Mouse (Mus musculus) heart, postnatal 36 days (tissue): ENCODE measurements around the gene Taar8a. TPM values are rescaled to one million over a fixed set of nuclear protein-coding genes. Genes with fewer than 3 reads are reported as not detected.
"Not testable (repeated sequence)": the region's sequence is repeated elsewhere in the genome, so short reads cannot be mapped to it uniquely, and the experiment has no call there.

ENCODE experiments used
- DNase-seq, 2 experiments: peaks; one replicate each; pipeline ENCODE4 v3.0.0; 2021 to 2022
- intact Hi-C: fragments of 180-260 bp; cut with DNase I; formaldehyde crosslinking; loops from one replicate; pipeline ENCODE4 v1.15.1; 2025
- total RNA-seq, 2 experiments: library from RNA; stranded (reverse); gene quantifications; 2 replicates each; pipeline ENCODE4 v1.2.3; 2021

Gene Taar8a
- not detected for total RNA-seq

GRCm38 (mm10) chr10:24076200-24076599 lies at the start of gene Taar8a:
Taar8a (plus strand) TSS chr10:24076500.
- DNase-seq, intact Hi-C loops: not testable (repeated sequence)

DNA sequence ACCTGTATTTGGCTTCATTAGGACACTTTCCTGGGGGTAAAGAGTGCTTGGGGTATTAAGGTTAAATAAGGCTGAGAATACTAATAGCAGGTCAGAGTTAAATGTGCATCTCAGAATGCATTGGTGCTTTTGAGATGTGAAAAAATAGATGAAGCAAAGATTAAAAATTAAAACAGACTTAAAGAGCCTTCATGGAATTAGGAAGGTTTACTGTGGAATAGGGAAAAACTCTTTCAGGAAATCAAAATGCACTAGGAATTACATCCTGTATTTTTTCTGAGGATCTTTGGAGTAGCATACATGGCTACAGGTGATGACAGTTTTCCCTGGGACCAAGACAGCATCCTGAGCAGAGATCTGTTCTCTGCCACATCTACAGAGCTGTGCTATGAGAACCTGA lies 49.4 kb upstream of the Taar8a start, which contains the start of gene Taar7d:
Gene Taar7d (plus strand): TSS at position 301 of the 400 bp plus-strand sequence.
- intact Hi-C loops: no loop called here
- DNase-seq: no peak

GRCm38 (mm10) chr10:24031347-24031746 lies 45.0 kb upstream of the Taar8a start:
- intact Hi-C loops: no loop called here
- DNase-seq: no peak

- intact Hi-C loops: no loop called here
- DNase-seq: no peak
Observed at GRCm38 (mm10) chr10:24037314-24037713, 39.0 kb upstream of the Taar8a start, which contains the start of gene Taar7e. Taar7e (plus strand) TSS chr10:24037614.

DNA sequence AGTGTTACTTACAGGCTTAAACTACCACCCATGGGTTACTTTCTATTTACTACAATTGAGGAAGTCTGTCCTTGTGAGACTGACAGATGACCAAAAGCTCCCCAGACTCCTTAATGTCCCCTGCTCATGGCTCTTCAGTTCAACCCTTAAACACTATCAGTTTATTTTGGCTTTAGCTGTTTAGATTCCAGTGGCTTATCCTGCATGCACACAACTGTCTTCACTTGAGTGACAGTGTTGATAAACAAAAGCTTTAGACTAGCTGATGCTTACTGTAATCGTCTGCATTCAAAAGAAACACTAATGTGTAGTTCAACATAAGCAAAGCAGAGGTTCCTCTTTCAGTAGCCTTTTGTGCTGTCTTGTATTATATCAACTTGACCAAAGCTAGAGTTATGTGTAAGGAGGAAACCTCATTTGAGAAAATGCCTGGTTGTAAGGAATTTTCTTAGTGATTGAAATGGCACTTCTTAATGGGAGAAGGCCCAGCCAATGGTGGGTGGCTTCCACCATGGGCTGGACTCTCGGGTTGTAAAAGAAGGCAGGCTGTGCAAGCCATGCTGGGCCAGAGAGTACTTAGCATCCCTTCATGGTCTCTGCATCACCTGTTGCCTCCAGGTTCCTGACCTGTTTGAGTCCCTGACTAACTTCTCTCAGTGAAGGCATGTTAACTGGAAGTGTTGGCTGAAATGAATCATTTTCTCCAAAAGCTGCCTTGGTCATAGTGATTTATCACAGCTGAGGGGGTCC lies 36.0 kb upstream of the Taar8a start:
- intact Hi-C loops: no loop called here
- no peak for DNase-seq

DNA sequence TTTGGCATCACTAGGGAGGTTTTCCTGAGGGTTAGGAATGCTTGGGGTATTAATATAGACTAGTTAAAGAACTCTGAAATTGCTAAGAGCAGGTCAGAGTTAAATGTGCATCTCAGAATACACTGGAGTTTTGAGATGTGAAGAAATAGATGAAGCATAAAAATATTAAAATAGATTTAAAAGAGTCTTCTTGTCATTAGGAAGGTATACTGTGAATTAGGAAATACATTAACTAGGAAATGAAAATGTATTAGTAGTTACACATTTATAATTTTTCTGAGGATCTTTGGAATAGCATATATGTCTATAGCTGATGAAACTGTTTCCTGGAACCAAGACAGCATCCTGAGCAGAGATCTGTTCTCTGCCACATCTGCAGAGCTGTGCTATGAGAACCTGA lies 27.1 kb upstream of the Taar8a start, which contains the start of gene Taar7f:
Gene Taar7f (plus strand): TSS at position 301 of the 400 bp plus-strand sequence.
- no peak for DNase-seq

GRCm38 (mm10) chr10:24052039-24052438 lies 24.3 kb upstream of the Taar8a start:
- intact Hi-C loops: no loop called here
- DNase-seq: no peak

More for the DNA sequence above, 27.1 kb upstream of the Taar8a start, which contains the start of gene Taar7f:
- intact Hi-C loops: no loop called here

DNA sequence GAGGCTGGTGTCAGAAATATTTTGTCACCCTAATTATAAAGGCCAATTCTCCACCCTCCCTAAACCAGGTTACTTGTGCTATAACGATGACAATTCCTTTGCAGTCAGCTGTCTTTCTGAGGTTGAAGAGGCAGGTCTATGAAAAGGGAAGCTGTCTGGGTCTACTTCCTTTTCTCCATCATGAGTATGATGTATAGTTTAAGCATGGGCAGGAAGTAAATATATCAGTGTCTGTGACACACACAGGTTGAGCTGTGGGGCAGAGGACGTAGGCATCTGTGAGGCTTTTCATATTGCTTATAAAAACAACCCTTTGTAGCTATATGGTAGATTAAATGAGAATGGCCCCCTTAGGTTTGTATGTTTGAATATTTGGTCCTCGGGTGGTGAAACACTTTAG lies 17.3 kb upstream of the Taar8a start:
- no peak for DNase-seq
- intact Hi-C loops: no loop called here

DNA sequence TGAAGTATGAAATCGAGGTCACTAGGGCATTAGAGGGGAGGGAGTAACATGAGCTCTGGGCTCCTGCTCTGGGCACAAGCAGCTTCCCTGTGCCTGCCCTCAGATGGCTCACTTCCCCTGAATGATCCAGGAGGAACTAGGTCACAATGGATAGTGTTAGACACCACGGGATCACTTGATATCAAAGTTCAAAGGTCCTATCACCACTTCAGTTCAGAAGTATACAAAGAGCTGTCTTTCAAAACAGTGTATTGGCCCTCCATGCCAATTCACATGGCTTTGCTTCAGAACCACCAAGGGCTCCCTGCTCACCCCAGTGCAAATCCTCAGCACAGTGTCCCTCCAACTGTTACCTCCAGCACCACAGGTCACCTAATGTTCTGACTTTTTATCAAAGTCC lies 1.5 kb upstream of the Taar8a start:
- intact Hi-C loops, DNase-seq: not testable (repeated sequence)

DNA sequence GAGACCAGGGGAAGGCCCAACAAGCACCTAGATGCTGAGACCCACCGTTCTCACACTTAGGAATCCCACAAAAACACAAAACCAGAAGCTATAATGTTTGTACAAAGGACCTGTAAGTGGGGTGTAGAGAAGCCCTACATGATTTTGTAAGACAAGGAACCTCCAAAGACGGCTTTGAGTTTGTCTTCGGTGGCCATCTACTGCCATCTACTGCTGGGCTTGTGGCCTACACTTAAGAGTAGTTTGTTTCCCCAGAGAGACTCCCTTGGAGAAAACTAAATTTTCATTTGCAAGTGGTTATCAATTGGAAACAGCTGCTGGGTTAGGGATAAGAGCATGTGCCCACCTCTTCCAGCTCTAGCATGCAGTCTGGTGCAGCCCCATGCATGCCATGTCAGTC lies 3.9 kb downstream of the Taar8a start:
- intact Hi-C loops: loop anchor here (1.0 to 2.0 kb wide), 2 partner anchors 101 to 267 kb away; no protein-coding TSS in a partner anchor
- peak; percentile 31 to 33 for DNase-seq

- intact Hi-C loops: no loop called here
- no peak for DNase-seq
Observed at GRCm38 (mm10) chr10:24085936-24086335, 9.6 kb downstream of the Taar8a start.

GRCm38 (mm10) chr10:24086555-24086954 lies 10.3 kb downstream of the Taar8a start:
- intact Hi-C loops: no loop called here
- DNase-seq: no peak

- intact Hi-C loops: no loop called here
- DNase-seq: no peak
Observed at GRCm38 (mm10) chr10:24087168-24087567, 10.9 kb downstream of the Taar8a start.

- intact Hi-C loops: no loop called here
- DNase-seq: no peak
Observed at GRCm38 (mm10) chr10:24092194-24092593, 15.9 kb downstream of the Taar8a start, which contains the start of gene Taar8b. Taar8b (minus strand) TSS chr10:24092294.

- DNase-seq, intact Hi-C loops: not testable (repeated sequence)
Observed at GRCm38 (mm10) chr10:24097010-24097409, 20.7 kb downstream of the Taar8a start.

DNA sequence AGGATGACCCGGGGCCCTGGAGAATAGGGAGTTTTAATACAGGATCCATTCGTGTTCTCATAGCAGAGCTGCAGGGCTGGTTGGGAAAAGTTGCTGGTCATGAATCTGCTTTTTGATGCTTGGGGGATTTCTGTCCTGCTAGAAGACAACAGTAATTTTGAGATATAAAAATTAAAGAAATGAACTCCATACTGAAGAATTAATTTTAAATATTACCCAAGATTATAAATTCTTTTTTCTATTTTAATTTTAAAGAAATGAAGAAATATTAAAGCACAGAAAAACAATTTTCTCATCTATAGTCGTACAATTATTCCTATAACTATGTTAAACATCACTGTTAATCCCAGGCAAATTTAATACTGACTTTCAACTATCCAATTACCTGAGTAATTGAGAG lies 25.5 kb downstream of the Taar8a start, which contains the start of gene Taar8c:
Gene Taar8c (minus strand): TSS at position 101 of the 400 bp plus-strand sequence.
- DNase-seq, intact Hi-C loops: not testable (repeated sequence)

DNA sequence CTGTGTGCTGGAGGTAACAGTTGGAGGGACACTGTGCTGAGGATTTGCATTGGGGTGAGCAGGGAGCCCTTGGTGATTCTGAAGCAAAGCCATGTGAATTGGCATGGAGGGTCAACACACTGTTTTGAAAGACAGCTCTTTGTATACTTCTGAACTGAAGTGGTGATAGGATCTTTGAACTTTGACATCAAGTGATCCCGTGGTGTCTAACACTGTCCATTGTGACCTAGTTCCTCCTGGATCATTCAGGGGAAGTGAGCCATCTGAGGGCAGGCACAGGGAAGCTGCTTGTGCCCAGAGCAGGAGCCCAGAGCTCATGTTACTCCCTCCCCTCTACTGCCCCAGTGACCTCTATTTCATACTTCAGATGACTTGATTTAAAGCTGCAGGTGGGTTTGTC lies 27.0 kb downstream of the Taar8a start:
- intact Hi-C loops, DNase-seq: not testable (repeated sequence)

- intact Hi-C loops: no loop called here
- no peak for DNase-seq
Observed at GRCm38 (mm10) chr10:24107747-24108146, 31.4 kb downstream of the Taar8a start.

DNA sequence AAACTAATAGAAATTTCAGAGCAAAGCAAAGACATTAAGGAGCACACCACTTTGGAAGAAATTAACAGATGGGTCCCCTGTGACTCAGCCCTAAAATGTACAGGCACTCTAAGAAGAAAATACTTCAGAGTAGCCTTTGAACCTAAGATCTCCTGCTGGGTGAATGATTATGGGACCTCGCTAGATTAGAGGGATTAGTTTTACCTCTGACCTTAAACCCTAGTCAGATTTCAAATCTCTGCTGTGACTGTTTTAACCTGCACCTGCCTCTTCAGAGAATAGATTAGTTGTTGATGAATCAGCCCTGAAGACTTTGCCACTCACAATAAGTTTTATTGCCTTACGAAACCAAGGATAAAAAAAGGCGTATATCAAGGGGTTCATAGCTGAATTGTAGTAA lies 31.9 kb downstream of the Taar8a start:
- intact Hi-C loops: no loop called here

GRCm38 (mm10) chr10:24109434-24109833 lies 33.1 kb downstream of the Taar8a start, which contains the start of gene Taar9:
Taar9 (minus strand) TSS chr10:24109534.
- DNase-seq, intact Hi-C loops: not testable (repeated sequence)

More for the DNA sequence above, 31.9 kb downstream of the Taar8a start:
- DNase-seq: no peak

- DNase-seq: peak; percentile 17 to 19
- intact Hi-C loops: loop anchor here (1.0 kb wide), 2 partner anchors 132 to 296 kb away; no protein-coding TSS in a partner anchor
Observed at GRCm38 (mm10) chr10:24111116-24111778, 34.9 kb downstream of the Taar8a start.
